In the genomic region with DNA sequence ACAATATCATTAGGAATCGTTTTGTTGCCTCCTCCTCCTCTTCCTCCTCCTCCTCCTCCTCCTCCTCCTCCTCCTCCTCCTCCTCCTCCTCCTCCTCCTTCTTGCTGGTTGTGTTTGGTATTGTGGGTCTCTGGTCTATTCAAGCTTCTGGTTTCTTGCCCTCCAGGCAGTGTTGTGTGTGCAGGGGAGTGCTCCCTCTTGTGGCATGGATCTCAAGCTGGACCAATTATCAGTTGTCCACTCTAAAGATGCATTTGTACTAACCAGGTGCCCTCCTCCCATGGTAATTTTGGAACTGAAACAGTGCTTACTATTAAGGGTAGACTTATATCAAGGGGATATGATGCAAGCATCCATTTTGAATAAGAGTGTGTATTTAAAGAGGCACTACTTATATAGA, we compare ENCODE assay signal across 9 mouse cellular contexts. TPM values are rescaled to one million over a fixed set of nuclear protein-coding genes. Genes with fewer than 3 reads are reported as not detected.
DNase-seq lines count a peak whose midpoint lies in the region; ATAC-seq and TF ChIP-seq lines count a peak whose summit lies in the region.
"Had no signal": no experiment of that assay in that cellular context is flagged by ENCODE, and none has a peak within 500 bp of the region (broad histone marks: within the 10 kb centered on the region; RNA-seq: fewer than 3 reads in every experiment).

No protein-coding gene starts in this region.

- TF ChIP-seq CTCF in gastrocnemius, adult 2 months (IDR thresholded peaks at IDR 0.05) = peak; percentile 52
- peak; percentile 67 for TF ChIP-seq CTCF in lung, adult 2 months (IDR thresholded peaks at IDR 0.05; ENCODE audit: insufficient read depth, low read length)

- H3K27ac ChIP-seq in gastrocnemius, adult 2 months = no peak overlapping the region
- H3K27ac ChIP-seq: limb, embryonic 15.5 days had no signal

- no peaks in the 10 kb centered on the region for H3K4me1 ChIP-seq in lung, adult 2 months (ENCODE audit: control insufficient read depth, insufficient read depth, low read length)
- H3K4me1 ChIP-seq: limb, embryonic 15.5 days had no signal

- no peak for DNase-seq in gastrocnemius, adult 2 months
- DNase-seq in gastrocnemius, postnatal 14 days = no peak
- DNase-seq in lung, adult 2 months = no peak
- DNase-seq in lung, postnatal 25 days (ENCODE audit: low spot score) = no peak
- peak; percentile 17 for DNase-seq in adrenal gland, postnatal 10 days
- no peak for DNase-seq in natural killer cell, adult 2 months (ENCODE audit: low spot score in 2 of 2)
- DNase-seq in B cell, adult 2 months = no peak

- TF ChIP-seq POLR2A in lung, adult 2 months (IDR thresholded peaks at IDR 0.05; ENCODE audit: borderline replicate concordance, extremely low read depth, low read depth, low read length) = no peak

- ATAC-seq in megakaryocyte, adult 5-6 weeks (ENCODE audit: poor library complexity, severe bottlenecking) = 0 out of 2 replicates have a peak, but pooled peaks have one; percentile 35

- no peak overlapping the region for H3K4me3 ChIP-seq in gastrocnemius, adult 2 months
- no peak overlapping the region for H3K4me3 ChIP-seq in lung, adult 2 months (replicated peaks; ENCODE audit: extremely low read depth, low read depth, low read length)
- H3K4me3 ChIP-seq: limb, embryonic 15.5 days had no signal

- WGBS in lung, adult 2 months = 75% methylated on average over 1 of the region's 1 CpGs

- intact Hi-C loops in gastrocnemius, adult 2 months (cut with DNase I) = no loop called here
- intact Hi-C loops in gastrocnemius, postnatal 14 days (cut with DNase I; ENCODE audit: low total_unique reads) = no loop called here

RNA-seq across cellular contexts. Expression of a gene that starts 14.7 kb away (rescaled TPM):
- 10 to 100 TPM; 14.4 to 21.6 TPM for total RNA-seq in gastrocnemius, adult 2 months (2021)
- total RNA-seq in gastrocnemius, postnatal 14 days (2021) = 1 to 10 TPM; 5.7 to 6.0 TPM
- 5.5 and 6.1 TPM in 2 replicates for polyA plus RNA-seq in lung, adult 2 months (2012; rRNA removed)
- total RNA-seq in adrenal gland, postnatal 10 days (2021) = 1 to 10 TPM; 5.3 to 6.9 TPM
- 11.1 and 15.6 TPM in 2 replicates for total RNA-seq in megakaryocyte, adult 5-6 weeks (2015)
- total RNA-seq in megakaryocyte, adult 5-6 weeks (2017) = 8.8 and 14.4 TPM in 2 replicates
